Mouse (Mus musculus): Measurements from ENCODE around the gene Tmcc1.

- TF ChIP-seq POLR2AphosphoS2 (IDR thresholded peaks at IDR 0.05; ENCODE audit: insufficient read length, low read depth) (no peak), POLR2A (IDR thresholded peaks at IDR 0.05; ENCODE audit: insufficient read length, low read depth) (no peak), MAX (IDR thresholded peaks at IDR 0.05; ENCODE audit: low read depth) (no peak), USF1 (IDR thresholded peaks at IDR 0.05; ENCODE audit: low read depth) (no peak), MYOD1 (IDR thresholded peaks at IDR 0.05; ENCODE audit: control insufficient read depth in 1 of 3, insufficient read length in 2 of 3, low read depth in 2 of 3) (no peak), TCF12 (IDR thresholded peaks at IDR 0.05; ENCODE audit: insufficient read depth, poor library complexity, severe bottlenecking) (no peak), E2F4 (IDR thresholded peaks at IDR 0.05; ENCODE audit: insufficient read depth) (no peak), CEBPB (IDR thresholded peaks at IDR 0.05; ENCODE audit: insufficient read depth, poor library complexity, severe bottlenecking) (no peak), SRF (IDR thresholded peaks at IDR 0.05; ENCODE audit: control insufficient read depth, insufficient read length, low read depth) (no peak)
These were observed 12.6 kb downstream of the Tmcc1 start for GRCm38 (mm10) chr6:116180731-116181130.
